Mouse (Mus musculus) liver, embryonic 11.5 days (tissue): ENCODE data around the gene Zfp92. TPM values are rescaled to one million over a fixed set of nuclear protein-coding genes. Genes with fewer than 3 reads are reported as not detected.

ENCODE experiments used
- ATAC-seq: fragments of 200-750 bp; cut with Nextera tagmentation; replicated peaks from 2 replicates; pipeline ENCODE4 v1.8.0; 2017; ENCODE audit warnings: moderate number of reproducible peaks, mild to moderate bottlenecking, moderate TSS enrichment, moderate library complexity; ENCODE audit not compliant: low FRiP score
- DNase-seq: peaks from one replicate; pipeline ENCODE4 v3.0.0-alpha.2; 2017; ENCODE audit warnings: low spot score
- H3K27ac ChIP-seq: fragments of 300-500 bp; sonication (generic); 2 replicates; pipeline ENCODE4 v1.5.1; 2014; ENCODE audit warnings: mild to moderate bottlenecking, low read depth, low read length, control low read depth
- H3K27me3 ChIP-seq: fragments of 300-500 bp; sonication (generic); replicated peaks from 2 replicates; pipeline ENCODE4 v1.6.1; 2014; ENCODE audit warnings: low read length, mixed read lengths; ENCODE audit not compliant: control insufficient read depth, insufficient read depth
- H3K36me3 ChIP-seq: fragments of 300-500 bp; sonication (generic); 2 replicates; pipeline ENCODE4 v1.6.1; 2014; ENCODE audit warnings: mild to moderate bottlenecking, low read length, moderate library complexity, mixed read lengths; ENCODE audit not compliant: control insufficient read depth, insufficient read depth
- H3K4me1 ChIP-seq: fragments of 300-500 bp; sonication (generic); replicated peaks from 2 replicates; pipeline ENCODE4 v1.6.1; 2014; ENCODE audit warnings: low read length, mixed read lengths; ENCODE audit not compliant: control insufficient read depth, insufficient read depth
- H3K4me2 ChIP-seq: fragments of 300-500 bp; sonication (generic); 2 replicates; pipeline ENCODE4 v1.6.1; 2014; ENCODE audit warnings: mild to moderate bottlenecking, control low read depth, moderate library complexity
- H3K4me3 ChIP-seq: fragments of 300-500 bp; sonication (generic); 2 replicates; pipeline ENCODE4 v1.5.1; 2014; ENCODE audit warnings: low read depth, low read length, control low read depth
- H3K9ac ChIP-seq: fragments of 300-500 bp; sonication (generic); 2 replicates; pipeline ENCODE4 v1.6.1; 2014; ENCODE audit warnings: low read depth, low read length, control low read depth
- H3K9me3 ChIP-seq: fragments of 300-500 bp; sonication (generic); 2 replicates; pipeline ENCODE4 v1.6.1; 2016; ENCODE audit warnings: low read length, inconsistent platforms, mixed read lengths; ENCODE audit not compliant: control insufficient read depth
- WGBS: fragments of 180-500 bp; shearing (Covaris S2); extraction: QIAGEN DNeasy Blood & Tissue Kit; methylation state at CpG from one replicate; pipeline ENCODE4 v1.1.7; 2014; 5-methylcytosine and 5-hydroxymethylcytosine counted together
- polyA plus RNA-seq: library from polyadenylated mRNA; unstranded; fragments of >200 nt; fragmentation: Nextera tagmentation; extraction: Ambion mirVana; gene quantifications from 2 replicates; pipeline ENCODE4 v1.2.1, GENCODE M21; 2014

Zfp92 gene
- polyA plus RNA-seq, 1 experiment from 2014 or later = not detected

GRCm38 (mm10) chrX:73467446-73468241 lies 56.7 kb downstream of the Zfp92 start:
- H3K9ac ChIP-seq = no peak overlapping the region
- ATAC-seq = no peak
- H3K4me3 ChIP-seq = no peak overlapping the region
- no peaks in the 10 kb centered on the region for H3K36me3 ChIP-seq
- no peaks in the 10 kb centered on the region for H3K4me1 ChIP-seq
- no peaks in the 10 kb centered on the region for H3K9me3 ChIP-seq
- DNase-seq = no peak
- no peak overlapping the region for H3K4me2 ChIP-seq
- peaks cover 6% of the 10 kb centered on the region for H3K27me3 ChIP-seq
- no peak overlapping the region for H3K27ac ChIP-seq
- 52% methylated on average over 5 of the region's 5 CpGs for WGBS

GRCm38 (mm10) chrX:73468330-73468729 lies 57.4 kb downstream of the Zfp92 start:
- Histone ChIP-seq H3K4me1 (no peaks in the 10 kb centered on the region), H3K4me3 (no peak overlapping the region), H3K9ac (no peak overlapping the region), H3K27me3 (peaks cover 6% of the 10 kb centered on the region), H3K4me2 (no peak overlapping the region), H3K27ac (no peak overlapping the region), H3K36me3 (no peaks in the 10 kb centered on the region), H3K9me3 (no peaks in the 10 kb centered on the region)
- DNase-seq (no peak), ATAC-seq (no peak)
- WGBS = 76% methylated on average over 3 of the region's 3 CpGs

- H3K4me2 ChIP-seq = no peak overlapping the region
- no peaks in the 10 kb centered on the region for H3K4me1 ChIP-seq
- WGBS = 70% methylated on average over 1 of the region's 1 CpGs
- no peak overlapping the region for H3K9ac ChIP-seq
- H3K9me3 ChIP-seq = no peaks in the 10 kb centered on the region
- H3K4me3 ChIP-seq = no peak overlapping the region
- no peaks in the 10 kb centered on the region for H3K36me3 ChIP-seq
- no peak for ATAC-seq
- no peak for DNase-seq
- H3K27me3 ChIP-seq = peaks cover 6% of the 10 kb centered on the region
- H3K27ac ChIP-seq = no peak overlapping the region
These were observed 57.9 kb downstream of the Zfp92 start for GRCm38 (mm10) chrX:73468752-73469151.

GRCm38 (mm10) chrX:73471764-73472163 lies 60.9 kb downstream of the Zfp92 start:
- Histone ChIP-seq H3K36me3 (no peaks in the 10 kb centered on the region), H3K4me2 (no peak overlapping the region), H3K4me1 (peaks cover 12% of the 10 kb centered on the region; the same call in 1 of the 2 replicates), H3K27me3 (peaks cover 9% of the 10 kb centered on the region), H3K27ac (no peak overlapping the region), H3K9ac (no peak overlapping the region), H3K9me3 (no peaks in the 10 kb centered on the region), H3K4me3 (no peak overlapping the region)
- no peak for ATAC-seq
- 64% methylated on average over 3 of the region's 3 CpGs for WGBS
- no peak for DNase-seq

GRCm38 (mm10) chrX:73474340-73475165 lies 63.7 kb downstream of the Zfp92 start:
- Histone ChIP-seq H3K27ac (peak overlapping the region; percentile 48; the same call in 1 of the 2 replicates), H3K4me1 (peaks cover 12% of the 10 kb centered on the region; the same call in 1 of the 2 replicates), H3K27me3 (peaks cover 22% of the 10 kb centered on the region), H3K4me2 (no peak overlapping the region), H3K9ac (no peak overlapping the region), H3K9me3 (no peaks in the 10 kb centered on the region), H3K36me3 (no peaks in the 10 kb centered on the region), H3K4me3 (no peak overlapping the region)
- no peak for DNase-seq
- 54% methylated on average over 12 of the region's 12 CpGs for WGBS
- ATAC-seq = no peak

- H3K4me2 ChIP-seq = no peak overlapping the region
- peak overlapping the region; percentile 6; the same call in 1 of the 2 replicates for H3K27ac ChIP-seq
- no peak overlapping the region for H3K4me3 ChIP-seq
- no peak for DNase-seq
- H3K4me1 ChIP-seq = peaks cover 12% of the 10 kb centered on the region; the same call in 1 of the 2 replicates
- H3K36me3 ChIP-seq = no peaks in the 10 kb centered on the region
- H3K27me3 ChIP-seq = peaks cover 19% of the 10 kb centered on the region
- 58% methylated on average over 1 of the region's 1 CpGs for WGBS
- H3K9me3 ChIP-seq = no peaks in the 10 kb centered on the region
- no peak overlapping the region for H3K9ac ChIP-seq
- ATAC-seq = peak; percentile 68
These were observed 64.9 kb downstream of the Zfp92 start for GRCm38 (mm10) chrX:73475658-73476256.

- peaks cover 12% of the 10 kb centered on the region; the same call in 1 of the 2 replicates for H3K4me1 ChIP-seq
- peak; percentile 66 for ATAC-seq
- H3K27me3 ChIP-seq = peaks cover 19% of the 10 kb centered on the region
- H3K9ac ChIP-seq = no peak overlapping the region
- no peaks in the 10 kb centered on the region for H3K9me3 ChIP-seq
- peak overlapping the region; percentile 6; the same call in 1 of the 2 replicates for H3K27ac ChIP-seq
- no peak overlapping the region for H3K4me2 ChIP-seq
- 57% methylated on average over 2 of the region's 2 CpGs for WGBS
- H3K36me3 ChIP-seq = no peaks in the 10 kb centered on the region
- DNase-seq = no peak
- H3K4me3 ChIP-seq = no peak overlapping the region
These were observed 65.7 kb downstream of the Zfp92 start for GRCm38 (mm10) chrX:73476621-73477020.

GRCm38 (mm10) chrX:73477500-73477899 lies 66.6 kb downstream of the Zfp92 start:
- DNase-seq (no peak), ATAC-seq (no peak)
- Histone ChIP-seq H3K9ac (no peak overlapping the region), H3K4me3 (no peak overlapping the region), H3K9me3 (no peaks in the 10 kb centered on the region), H3K4me1 (peaks cover 12% of the 10 kb centered on the region; the same call in 1 of the 2 replicates), H3K4me2 (no peak overlapping the region), H3K27ac (no peak overlapping the region), H3K27me3 (peaks cover 16% of the 10 kb centered on the region), H3K36me3 (no peaks in the 10 kb centered on the region)
- 80% methylated on average over 2 of the region's 2 CpGs for WGBS
